Mouse (Mus musculus): Measurements from ENCODE around the gene Ttll1. TPM values are rescaled to one million over a fixed set of nuclear protein-coding genes. Genes with fewer than 3 reads are reported as not detected.

Gene Ttll1
- polyA plus RNA-seq, 1 experiment from 2014 or later = 21.0 TPM

DNA sequence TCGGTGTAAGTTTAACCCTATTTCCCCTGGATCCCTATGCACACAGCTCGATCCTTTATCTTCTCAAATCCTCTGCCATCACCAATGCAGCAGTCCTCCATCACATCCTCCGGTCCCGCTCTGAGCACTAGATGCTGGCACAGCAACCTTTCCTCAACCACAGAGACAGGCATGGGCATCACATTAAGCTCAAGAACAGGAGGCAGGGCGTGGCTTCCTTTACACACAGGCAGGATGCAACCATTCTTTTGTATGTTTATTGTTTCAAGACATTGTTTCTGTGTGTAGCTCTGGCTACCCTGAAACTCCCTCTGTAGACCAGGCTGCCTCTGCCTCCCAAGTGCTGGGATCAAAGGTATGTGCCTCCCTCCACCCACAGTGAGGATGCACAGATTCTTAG, 55.1 kb downstream of the Ttll1 start:
- no peak for ATAC-seq (ENCODE audit: insufficient read depth, low FRiP score)
- Histone ChIP-seq H3K4me1 (ENCODE audit: control insufficient read depth, insufficient read depth, low read length) (peaks cover 17% of the 10 kb centered on the region), H3K27me3 (ENCODE audit: control insufficient read depth, insufficient read depth, low read length) (no peaks in the 10 kb centered on the region), H3K9me3 (replicated peaks; ENCODE audit: control insufficient read depth, low read length) (no peaks in the 10 kb centered on the region), H3K9ac (ENCODE audit: low read length) (no peak overlapping the region), H3K27ac (ENCODE audit: low read length) (no peak overlapping the region), H3K4me3 (replicated peaks; ENCODE audit: low read length) (no peak overlapping the region), H3K4me2 (ENCODE audit: low read depth, low read length) (no peak overlapping the region), H3K36me3 (ENCODE audit: control insufficient read depth, insufficient read depth, low read length) (no peaks in the 10 kb centered on the region)
- WGBS = 86% methylated on average over 5 of the region's 5 CpGs

DNA sequence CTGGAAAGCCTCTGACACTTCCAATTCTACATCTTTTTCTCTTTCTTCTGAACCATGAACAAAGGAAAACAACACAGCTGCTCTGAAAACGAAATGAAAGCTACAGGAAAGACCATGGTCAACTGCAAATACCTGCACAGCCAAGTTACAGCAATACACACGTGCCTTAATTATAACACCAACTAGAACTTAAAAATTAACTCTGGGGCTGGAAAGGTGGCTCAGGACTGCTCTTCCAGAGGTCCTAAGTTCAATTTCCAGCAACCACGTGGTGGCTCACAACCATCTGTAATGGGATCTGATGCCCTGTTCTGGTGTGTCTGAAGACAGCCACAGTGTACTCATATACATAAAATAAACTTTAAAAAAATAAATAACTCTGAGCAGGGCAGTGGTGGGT, 55.7 kb downstream of the Ttll1 start:
- Histone ChIP-seq H3K4me1 (ENCODE audit: control insufficient read depth, insufficient read depth, low read length) (peaks cover 17% of the 10 kb centered on the region), H3K4me2 (ENCODE audit: low read depth, low read length) (no peak overlapping the region), H3K36me3 (ENCODE audit: control insufficient read depth, insufficient read depth, low read length) (no peaks in the 10 kb centered on the region), H3K27me3 (ENCODE audit: control insufficient read depth, insufficient read depth, low read length) (no peaks in the 10 kb centered on the region), H3K9ac (ENCODE audit: low read length) (no peak overlapping the region), H3K4me3 (replicated peaks; ENCODE audit: low read length) (no peak overlapping the region), H3K27ac (ENCODE audit: low read length) (no peak overlapping the region), H3K9me3 (replicated peaks; ENCODE audit: control insufficient read depth, low read length) (no peaks in the 10 kb centered on the region)
- ATAC-seq (ENCODE audit: insufficient read depth, low FRiP score) = no peak
- 68% methylated on average over 3 of the region's 3 CpGs for WGBS

DNA sequence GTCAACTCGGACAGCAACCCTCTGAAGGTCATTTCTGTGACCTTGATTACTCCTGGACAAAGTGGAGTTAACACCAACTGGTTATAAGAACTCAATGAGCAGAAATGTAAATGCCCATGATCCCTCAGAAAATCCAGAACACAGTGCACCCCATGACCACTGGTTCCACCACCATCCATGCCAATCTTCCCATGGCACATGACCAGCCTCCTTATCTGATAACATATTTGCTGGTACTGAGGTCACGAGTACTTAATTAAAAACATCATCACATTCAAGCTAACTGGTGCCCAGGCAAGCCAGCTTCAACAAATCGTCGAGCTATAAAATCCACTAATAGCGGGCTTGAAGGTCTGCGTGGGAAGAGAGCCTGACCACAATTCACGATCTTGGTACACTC, 56.3 kb downstream of the Ttll1 start:
- no peak overlapping the region for H3K9ac ChIP-seq (ENCODE audit: low read length)
- no peak overlapping the region for H3K4me3 ChIP-seq (replicated peaks; ENCODE audit: low read length)
- no peak overlapping the region for H3K27ac ChIP-seq (ENCODE audit: low read length)
- H3K36me3 ChIP-seq (ENCODE audit: control insufficient read depth, insufficient read depth, low read length) = no peaks in the 10 kb centered on the region
- no peak for ATAC-seq (ENCODE audit: insufficient read depth, low FRiP score)
- no peaks in the 10 kb centered on the region for H3K9me3 ChIP-seq (replicated peaks; ENCODE audit: control insufficient read depth, low read length)
- no peak overlapping the region for H3K4me2 ChIP-seq (ENCODE audit: low read depth, low read length)
- peaks cover 17% of the 10 kb centered on the region for H3K4me1 ChIP-seq (ENCODE audit: control insufficient read depth, insufficient read depth, low read length)
- WGBS = 82% methylated on average over 7 of the region's 7 CpGs
- no peaks in the 10 kb centered on the region for H3K27me3 ChIP-seq (ENCODE audit: control insufficient read depth, insufficient read depth, low read length)

DNA sequence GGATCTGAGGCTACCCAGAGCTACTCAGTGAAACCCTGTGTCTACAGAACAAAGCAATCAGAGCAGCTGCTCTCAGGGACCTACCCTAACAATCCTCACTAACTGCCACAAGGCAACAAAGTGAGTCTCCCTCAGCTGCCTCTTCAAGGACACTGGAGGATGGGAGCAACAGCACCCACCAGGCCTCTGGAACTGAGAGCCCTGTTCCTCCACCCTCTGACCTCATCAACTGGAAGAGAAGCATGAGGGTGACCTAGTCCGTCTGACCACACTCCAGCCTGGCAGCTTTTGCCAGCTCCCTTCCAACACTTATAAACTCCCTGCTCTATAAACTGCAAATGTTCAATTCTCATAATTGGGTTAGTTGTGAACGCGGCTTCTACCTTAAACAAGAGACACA, 56.8 kb downstream of the Ttll1 start:
- no peak for ATAC-seq (ENCODE audit: insufficient read depth, low FRiP score)

DNA sequence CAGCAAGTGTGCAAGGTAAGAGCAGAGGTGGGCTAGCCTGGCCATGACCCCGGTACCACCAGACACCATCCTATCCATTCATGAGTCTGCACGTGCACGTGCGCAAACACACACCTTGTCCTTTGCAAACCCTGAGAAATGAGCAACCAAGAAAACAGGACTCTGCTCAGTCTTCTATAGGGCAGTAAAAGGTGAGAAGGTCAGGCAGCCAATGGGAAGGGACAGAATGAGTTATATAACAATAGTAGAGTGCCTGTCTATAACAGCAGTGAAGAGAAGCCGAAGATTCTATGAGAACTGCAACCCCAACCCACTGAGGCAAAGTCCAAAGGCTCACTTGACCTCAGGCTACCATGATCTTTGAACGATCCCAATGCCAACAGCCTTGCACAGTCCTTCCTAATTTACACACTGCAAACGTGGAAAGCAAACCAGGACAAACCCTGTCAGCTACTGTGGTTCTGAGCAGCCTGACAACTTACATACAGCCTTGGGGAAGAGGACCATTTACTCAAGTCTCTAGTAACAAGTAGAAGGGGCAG, 58.4 kb downstream of the Ttll1 start:
- Histone ChIP-seq H3K9ac (ENCODE audit: low read length) (no peak overlapping the region), H3K27ac (ENCODE audit: low read length) (peak overlapping the region; percentile 62), H3K36me3 (ENCODE audit: control insufficient read depth, insufficient read depth, low read length) (no peaks in the 10 kb centered on the region), H3K4me2 (ENCODE audit: low read depth, low read length) (no peak overlapping the region), H3K4me1 (ENCODE audit: control insufficient read depth, insufficient read depth, low read length) (peaks cover 33% of the 10 kb centered on the region), H3K27me3 (ENCODE audit: control insufficient read depth, insufficient read depth, low read length) (no peaks in the 10 kb centered on the region), H3K9me3 (replicated peaks; ENCODE audit: control insufficient read depth, low read length) (no peaks in the 10 kb centered on the region), H3K4me3 (replicated peaks; ENCODE audit: low read length) (no peak overlapping the region)
- whole genome bisulfite sequencing = 66% methylated on average over 7 of the region's 7 CpGs
- ATAC-seq (ENCODE audit: insufficient read depth, low FRiP score) = no peak

More for the DNA sequence above, 56.8 kb downstream of the Ttll1 start:
- no peak overlapping the region for H3K27ac ChIP-seq (ENCODE audit: low read length)
- H3K36me3 ChIP-seq (ENCODE audit: control insufficient read depth, insufficient read depth, low read length) = no peaks in the 10 kb centered on the region
- WGBS = 77% methylated on average over 3 of the region's 3 CpGs
- peaks cover 18% of the 10 kb centered on the region for H3K4me1 ChIP-seq (ENCODE audit: control insufficient read depth, insufficient read depth, low read length)
- H3K9ac ChIP-seq (ENCODE audit: low read length) = no peak overlapping the region
- H3K4me3 ChIP-seq (replicated peaks; ENCODE audit: low read length) = no peak overlapping the region
- H3K27me3 ChIP-seq (ENCODE audit: control insufficient read depth, insufficient read depth, low read length) = no peaks in the 10 kb centered on the region
- no peaks in the 10 kb centered on the region for H3K9me3 ChIP-seq (replicated peaks; ENCODE audit: control insufficient read depth, low read length)
- no peak overlapping the region for H3K4me2 ChIP-seq (ENCODE audit: low read depth, low read length)

DNA sequence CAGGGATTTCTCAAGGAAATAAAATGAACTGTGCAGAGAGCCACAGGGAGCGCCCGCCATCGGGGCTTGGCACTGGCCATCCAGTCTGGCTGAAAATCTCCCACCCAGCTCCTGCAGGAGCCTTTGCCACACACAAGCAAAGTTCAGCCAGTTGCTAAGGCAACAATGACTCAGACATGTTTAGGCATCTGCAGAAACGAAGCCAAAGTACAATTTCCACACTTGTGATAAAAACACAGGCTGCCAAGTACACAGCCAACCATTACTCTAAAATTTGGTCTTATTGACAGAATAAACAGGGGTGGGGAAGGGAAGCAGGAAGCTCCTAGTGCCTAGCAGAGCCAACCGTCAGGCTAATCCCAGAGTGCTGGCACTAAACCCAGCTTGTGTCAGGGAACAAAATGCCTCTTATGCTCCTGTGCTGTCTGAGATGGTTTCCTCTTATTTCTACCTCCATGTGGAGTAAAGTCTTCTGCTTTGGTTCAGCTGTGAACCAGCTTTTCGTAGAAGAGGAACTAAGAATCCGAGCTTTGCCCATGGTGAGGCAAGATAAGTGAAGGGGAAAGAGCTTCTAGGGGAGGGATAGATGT, 59.0 kb downstream of the Ttll1 start:
- H3K9ac ChIP-seq (ENCODE audit: low read length) = no peak overlapping the region
- H3K9me3 ChIP-seq (replicated peaks; ENCODE audit: control insufficient read depth, low read length) = no peaks in the 10 kb centered on the region
- H3K4me3 ChIP-seq (replicated peaks; ENCODE audit: low read length) = no peak overlapping the region
- H3K36me3 ChIP-seq (ENCODE audit: control insufficient read depth, insufficient read depth, low read length) = no peaks in the 10 kb centered on the region
- H3K27ac ChIP-seq (ENCODE audit: low read length) = peak overlapping the region; percentile 62
- peak; percentile 65; the same call in 1 of the 2 replicates for ATAC-seq (ENCODE audit: insufficient read depth, low FRiP score)
- WGBS = 45% methylated on average over 7 of the region's 7 CpGs
- peaks cover 39% of the 10 kb centered on the region for H3K4me1 ChIP-seq (ENCODE audit: control insufficient read depth, insufficient read depth, low read length)
- H3K27me3 ChIP-seq (ENCODE audit: control insufficient read depth, insufficient read depth, low read length) = no peaks in the 10 kb centered on the region
- no peak overlapping the region for H3K4me2 ChIP-seq (ENCODE audit: low read depth, low read length)

DNA sequence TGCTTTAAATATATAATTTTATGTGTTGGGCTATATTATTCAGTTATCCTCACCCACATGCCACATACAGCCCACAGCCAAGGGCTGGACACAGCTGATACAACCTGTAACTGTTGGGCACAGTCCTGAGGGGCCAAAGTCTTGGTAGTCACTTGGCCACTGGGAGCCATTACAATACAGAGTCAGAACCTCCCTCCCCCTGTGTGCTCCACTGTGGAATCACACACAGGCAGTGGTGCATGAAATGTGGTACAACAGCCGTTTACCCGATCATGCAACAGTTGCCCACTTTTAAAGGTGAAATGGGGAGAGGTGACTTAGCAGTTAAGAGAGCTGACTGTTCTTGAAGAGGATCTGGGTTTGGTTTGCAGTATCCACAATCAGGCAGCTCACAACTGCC, 60.7 kb downstream of the Ttll1 start:
- Histone ChIP-seq H3K9me3 (replicated peaks; ENCODE audit: control insufficient read depth, low read length) (no peaks in the 10 kb centered on the region), H3K27ac (ENCODE audit: low read length) (no peak overlapping the region), H3K36me3 (ENCODE audit: control insufficient read depth, insufficient read depth, low read length) (no peaks in the 10 kb centered on the region), H3K27me3 (ENCODE audit: control insufficient read depth, insufficient read depth, low read length) (no peaks in the 10 kb centered on the region), H3K9ac (ENCODE audit: low read length) (no peak overlapping the region), H3K4me2 (ENCODE audit: low read depth, low read length) (no peak overlapping the region), H3K4me3 (replicated peaks; ENCODE audit: low read length) (no peak overlapping the region), H3K4me1 (ENCODE audit: control insufficient read depth, insufficient read depth, low read length) (peaks cover 56% of the 10 kb centered on the region)
- ATAC-seq (ENCODE audit: insufficient read depth, low FRiP score) = no peak
- 92% methylated on average over 2 of the region's 2 CpGs for WGBS

DNA sequence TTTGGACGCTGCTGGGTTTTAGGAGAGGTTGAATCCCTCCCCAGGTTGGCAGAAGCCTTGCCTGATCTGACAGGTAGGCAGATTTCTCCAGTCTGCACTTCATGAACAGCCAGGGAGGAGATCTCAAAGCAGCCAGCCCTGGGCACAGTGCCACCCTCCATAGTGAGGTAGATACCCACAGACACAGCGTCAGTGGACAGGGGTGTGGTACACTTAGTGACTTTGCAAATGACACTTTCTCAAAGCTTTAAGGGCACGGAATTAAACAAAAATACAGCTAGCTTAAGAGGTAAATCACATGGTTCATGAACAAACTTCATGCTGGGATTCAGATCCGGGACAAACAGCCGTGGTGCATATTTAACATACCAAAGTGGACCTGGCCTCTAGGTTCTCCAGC, 62.0 kb downstream of the Ttll1 start:
- no peak overlapping the region; the same call in 1 of the 2 replicates for H3K27ac ChIP-seq (ENCODE audit: low read length)
- no peak overlapping the region for H3K4me2 ChIP-seq (ENCODE audit: low read depth, low read length)
- ATAC-seq (ENCODE audit: insufficient read depth, low FRiP score) = no peak
- no peaks in the 10 kb centered on the region for H3K9me3 ChIP-seq (replicated peaks; ENCODE audit: control insufficient read depth, low read length)
- WGBS = 64% methylated on average over 5 of the region's 5 CpGs
- peaks cover 66% of the 10 kb centered on the region for H3K4me1 ChIP-seq (ENCODE audit: control insufficient read depth, insufficient read depth, low read length)
- no peaks in the 10 kb centered on the region for H3K36me3 ChIP-seq (ENCODE audit: control insufficient read depth, insufficient read depth, low read length)
- no peak overlapping the region for H3K4me3 ChIP-seq (replicated peaks; ENCODE audit: low read length)
- H3K9ac ChIP-seq (ENCODE audit: low read length) = no peak overlapping the region
- H3K27me3 ChIP-seq (ENCODE audit: control insufficient read depth, insufficient read depth, low read length) = no peaks in the 10 kb centered on the region

DNA sequence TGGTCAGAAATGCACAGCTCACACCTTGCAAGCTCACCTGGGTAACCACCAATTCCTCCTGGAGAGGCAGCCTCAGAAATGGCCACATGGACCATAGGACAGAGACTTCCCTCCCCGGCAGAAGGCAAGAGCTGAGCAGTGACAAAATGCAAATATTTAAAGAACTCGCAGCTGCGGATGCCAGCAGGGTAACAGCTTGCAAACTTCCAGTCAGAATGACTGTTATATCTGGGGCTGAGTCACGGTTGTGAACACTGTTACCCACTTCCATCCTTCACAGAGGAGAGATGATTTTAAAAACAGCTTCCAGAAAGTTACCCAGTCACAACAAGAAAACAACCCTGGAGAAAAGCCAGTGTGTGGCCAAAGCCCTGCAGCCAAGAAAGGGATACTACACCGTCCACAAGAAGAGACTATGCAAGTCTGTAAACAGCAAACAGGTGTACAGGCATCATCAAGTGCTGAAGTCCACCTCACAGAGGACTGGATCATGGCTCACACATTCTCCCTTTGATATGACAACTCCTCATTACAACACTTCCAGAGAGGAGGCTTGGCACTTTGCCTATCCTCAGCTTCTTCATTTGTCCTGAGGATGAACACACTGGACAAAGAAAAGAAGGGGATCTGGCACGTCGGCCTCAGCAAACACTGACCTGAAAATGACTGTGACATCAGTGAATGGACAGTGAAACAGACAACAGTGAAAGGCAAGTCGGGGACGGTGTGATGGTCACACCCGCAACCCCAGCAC, 62.7 kb downstream of the Ttll1 start:
- Histone ChIP-seq H3K4me2 (ENCODE audit: low read depth, low read length) (no peak overlapping the region), H3K36me3 (ENCODE audit: control insufficient read depth, insufficient read depth, low read length) (no peaks in the 10 kb centered on the region), H3K27ac (ENCODE audit: low read length) (peak overlapping the region; percentile 43; the same call in 1 of the 2 replicates), H3K9ac (ENCODE audit: low read length) (no peak overlapping the region), H3K9me3 (replicated peaks; ENCODE audit: control insufficient read depth, low read length) (no peaks in the 10 kb centered on the region), H3K4me3 (replicated peaks; ENCODE audit: low read length) (no peak overlapping the region), H3K4me1 (ENCODE audit: control insufficient read depth, insufficient read depth, low read length) (peaks cover 65% of the 10 kb centered on the region), H3K27me3 (ENCODE audit: control insufficient read depth, insufficient read depth, low read length) (no peaks in the 10 kb centered on the region)
- 33% methylated on average over 10 of the region's 10 CpGs for WGBS
- no peak; the same call in 1 of the 2 replicates for ATAC-seq (ENCODE audit: insufficient read depth, low FRiP score)
